Mouse (Mus musculus) small intestine, adult 2 months (tissue): Measurements from ENCODE around the gene Mx1.

Experiments
- CTCF ChIP-seq: fragments of 200-500 bp; IDR thresholded peaks from 2 replicates; pipeline ENCODE4 v1.5.1; 2012; ENCODE audit warnings: low read depth, mild to moderate bottlenecking, control low read depth, inconsistent platforms, low read length, moderate library complexity, mixed read lengths; ENCODE audit not compliant: insufficient replicate concordance, insufficient read length; ENCODE audit errors: extremely low read depth
- POLR2A ChIP-seq: fragments of 200-500 bp; IDR thresholded peaks from 2 replicates; pipeline ENCODE4 v1.6.1; 2012; ENCODE audit warnings: low read depth, mild to moderate bottlenecking, control low read depth, inconsistent platforms, low read length, moderate library complexity

- TF ChIP-seq CTCF (no peak), POLR2A (no peak)
These were observed 20.7 kb downstream of the Mx1 start for GRCm38 (mm10) chr16:97441967-97442366.
